Mouse (Mus musculus): ENCODE data around the gene Oser1.
A peak's percentile ranks its signal among the peaks of the same experiment; 100 is the strongest.
"Not testable (repeated sequence)": the region's sequence is repeated elsewhere in the genome, so short reads cannot be mapped to it uniquely, and the experiment has no call there.

The Oser1 gene

GRCm38 (mm10) chr2:163464562-163464961, 40.1 kb upstream of the Oser1 start:
- peaks cover 21% of the 10 kb centered on the region for H3K9me3 ChIP-seq (ENCODE audit: low read length)
- TF ChIP-seq CTCF (conservative IDR thresholded peaks at IDR 0.05; ENCODE audit: low read length) = no peak
- no peak for TF ChIP-seq NANOG (IDR thresholded peaks at IDR 0.05; ENCODE audit: borderline replicate concordance, low read length)
- no peak for TF ChIP-seq POU5F1 (IDR thresholded peaks at IDR 0.05; ENCODE audit: borderline replicate concordance, low read length)
- H3K36me3 ChIP-seq (ENCODE audit: insufficient read depth, low read length) = peaks cover 57% of the 10 kb centered on the region
- H3K4me1 ChIP-seq (replicated peaks; ENCODE audit: low read depth, low read length) = peaks cover 89% of the 10 kb centered on the region
- H3K4me3 ChIP-seq (replicated peaks; ENCODE audit: low read length) = peak overlapping the region; percentile 48
- H3K27me3 ChIP-seq (ENCODE audit: insufficient read depth, low read length) = no peaks in the 10 kb centered on the region

GRCm38 (mm10) chr2:163463998-163464397, 39.5 kb upstream of the Oser1 start:
- Histone ChIP-seq H3K4me1 (replicated peaks; ENCODE audit: low read depth, low read length) (peaks cover 88% of the 10 kb centered on the region), H3K4me3 (replicated peaks; ENCODE audit: low read length) (peak overlapping the region; percentile 48), H3K36me3 (ENCODE audit: insufficient read depth, low read length) (peaks cover 52% of the 10 kb centered on the region), H3K9me3 (ENCODE audit: low read length) (peaks cover 21% of the 10 kb centered on the region), H3K27me3 (ENCODE audit: insufficient read depth, low read length) (no peaks in the 10 kb centered on the region)
- TF ChIP-seq POU5F1 (IDR thresholded peaks at IDR 0.05; ENCODE audit: borderline replicate concordance, low read length) (no peak), NANOG (IDR thresholded peaks at IDR 0.05; ENCODE audit: borderline replicate concordance, low read length) (no peak), CTCF (conservative IDR thresholded peaks at IDR 0.05; ENCODE audit: low read length) (no peak)

- peak overlapping the region; percentile 56; the same call in 1 of the 2 replicates for H3K4me3 ChIP-seq (replicated peaks; ENCODE audit: low read length)
- peaks cover 88% of the 10 kb centered on the region for H3K4me1 ChIP-seq (replicated peaks; ENCODE audit: low read depth, low read length)
- H3K27me3 ChIP-seq (ENCODE audit: insufficient read depth, low read length) = no peaks in the 10 kb centered on the region
- peaks cover 45% of the 10 kb centered on the region for H3K36me3 ChIP-seq (ENCODE audit: insufficient read depth, low read length)
- H3K9me3 ChIP-seq (ENCODE audit: low read length) = peaks cover 21% of the 10 kb centered on the region
- no peak for TF ChIP-seq POU5F1 (IDR thresholded peaks at IDR 0.05; ENCODE audit: borderline replicate concordance, low read length)
- peak; percentile 70; the same call in 1 of the 2 replicates for TF ChIP-seq NANOG (IDR thresholded peaks at IDR 0.05; ENCODE audit: borderline replicate concordance, low read length)
- TF ChIP-seq CTCF (conservative IDR thresholded peaks at IDR 0.05; ENCODE audit: low read length) = no peak
Measured at GRCm38 (mm10) chr2:163463251-163463769, 38.8 kb upstream of the Oser1 start.

GRCm38 (mm10) chr2:163462801-163463200, 38.3 kb upstream of the Oser1 start:
- H3K36me3 ChIP-seq (ENCODE audit: insufficient read depth, low read length) = peaks cover 40% of the 10 kb centered on the region
- no peaks in the 10 kb centered on the region for H3K27me3 ChIP-seq (ENCODE audit: insufficient read depth, low read length)
- peak overlapping the region; percentile 56 for H3K4me3 ChIP-seq (replicated peaks; ENCODE audit: low read length)
- H3K4me1 ChIP-seq (replicated peaks; ENCODE audit: low read depth, low read length) = peaks cover 88% of the 10 kb centered on the region
- peaks cover 21% of the 10 kb centered on the region for H3K9me3 ChIP-seq (ENCODE audit: low read length)
- TF ChIP-seq CTCF (conservative IDR thresholded peaks at IDR 0.05; ENCODE audit: low read length) = no peak
- no peak for TF ChIP-seq POU5F1 (IDR thresholded peaks at IDR 0.05; ENCODE audit: borderline replicate concordance, low read length)
- no peak for TF ChIP-seq NANOG (IDR thresholded peaks at IDR 0.05; ENCODE audit: borderline replicate concordance, low read length)

- TF ChIP-seq POU5F1 (IDR thresholded peaks at IDR 0.05; ENCODE audit: borderline replicate concordance, low read length) (no peak), NANOG (IDR thresholded peaks at IDR 0.05; ENCODE audit: borderline replicate concordance, low read length) (no peak), CTCF (conservative IDR thresholded peaks at IDR 0.05; ENCODE audit: low read length) (no peak)
- peaks cover 35% of the 10 kb centered on the region for H3K36me3 ChIP-seq (ENCODE audit: insufficient read depth, low read length)
Measured at GRCm38 (mm10) chr2:163462386-163462785, 37.9 kb upstream of the Oser1 start.

GRCm38 (mm10) chr2:163461307-163461706, 36.8 kb upstream of the Oser1 start:
- H3K4me3 ChIP-seq (replicated peaks; ENCODE audit: low read length); H3K27me3 ChIP-seq (ENCODE audit: insufficient read depth, low read length): not testable (repeated sequence)
- Histone ChIP-seq H3K9me3 (ENCODE audit: low read length) (peaks cover 21% of the 10 kb centered on the region), H3K4me1 (replicated peaks; ENCODE audit: low read depth, low read length) (peaks cover 76% of the 10 kb centered on the region), H3K36me3 (ENCODE audit: insufficient read depth, low read length) (peaks cover 27% of the 10 kb centered on the region)

More at GRCm38 (mm10) chr2:163462386-163462785, 37.9 kb upstream of the Oser1 start:
- H3K4me1 ChIP-seq (replicated peaks; ENCODE audit: low read depth, low read length) = peaks cover 87% of the 10 kb centered on the region
- peaks cover 21% of the 10 kb centered on the region for H3K9me3 ChIP-seq (ENCODE audit: low read length)
- peak overlapping the region; percentile 56 for H3K4me3 ChIP-seq (replicated peaks; ENCODE audit: low read length)
- no peaks in the 10 kb centered on the region for H3K27me3 ChIP-seq (ENCODE audit: insufficient read depth, low read length)

GRCm38 (mm10) chr2:163460622-163461021, 36.1 kb upstream of the Oser1 start:
- TF ChIP-seq NANOG (IDR thresholded peaks at IDR 0.05; ENCODE audit: borderline replicate concordance, low read length) = no peak
- no peak for TF ChIP-seq CTCF (conservative IDR thresholded peaks at IDR 0.05; ENCODE audit: low read length)
- Histone ChIP-seq H3K4me3 (replicated peaks; ENCODE audit: low read length) (no peak overlapping the region), H3K4me1 (replicated peaks; ENCODE audit: low read depth, low read length) (peaks cover 71% of the 10 kb centered on the region), H3K36me3 (ENCODE audit: insufficient read depth, low read length) (peaks cover 22% of the 10 kb centered on the region), H3K27me3 (ENCODE audit: insufficient read depth, low read length) (no peaks in the 10 kb centered on the region), H3K9me3 (ENCODE audit: low read length) (peaks cover 21% of the 10 kb centered on the region)

- Histone ChIP-seq H3K27me3 (ENCODE audit: insufficient read depth, low read length) (no peaks in the 10 kb centered on the region), H3K36me3 (ENCODE audit: insufficient read depth, low read length) (peaks cover 15% of the 10 kb centered on the region; the same call in 1 of the 2 replicates), H3K4me1 (replicated peaks; ENCODE audit: low read depth, low read length) (peaks cover 71% of the 10 kb centered on the region), H3K4me3 (replicated peaks; ENCODE audit: low read length) (peak overlapping the region; percentile 71), H3K9me3 (ENCODE audit: low read length) (peaks cover 21% of the 10 kb centered on the region)
- TF ChIP-seq NANOG (IDR thresholded peaks at IDR 0.05; ENCODE audit: borderline replicate concordance, low read length) = no peak
- no peak for TF ChIP-seq POU5F1 (IDR thresholded peaks at IDR 0.05; ENCODE audit: borderline replicate concordance, low read length)
- no peak for TF ChIP-seq CTCF (conservative IDR thresholded peaks at IDR 0.05; ENCODE audit: low read length)
Measured at GRCm38 (mm10) chr2:163459380-163459779, 34.9 kb upstream of the Oser1 start.

Measured in E14TG2a.4 (cell line).